In genomic region chr2:173019790-173020189, GRCm38 (mm10) we compare ENCODE assay signal across 8 mouse cellular contexts. TPM values are rescaled to one million over a fixed set of nuclear protein-coding genes. Genes with fewer than 3 reads are reported as not detected.
A peak's percentile ranks its signal among the peaks of the same experiment; 100 is the strongest.
DNase-seq lines count a peak whose midpoint lies in the region; ATAC-seq and TF ChIP-seq lines count a peak whose summit lies in the region.

No protein-coding gene starts in this region.

- TF ChIP-seq CTCF in heart, postnatal 0 days (IDR thresholded peaks at IDR 0.05; ENCODE audit: low read depth), result no peak
- TF ChIP-seq CTCF in stomach, postnatal 0 days (IDR thresholded peaks at IDR 0.05; ENCODE audit: low read depth), result no peak

- peaks cover 43% of the 10 kb centered on the region for H3K4me1 ChIP-seq in forebrain, embryonic 12.5 days
- H3K4me1 ChIP-seq in heart, postnatal 0 days (ENCODE audit: control insufficient read depth, insufficient read depth), result peaks cover 37% of the 10 kb centered on the region
- peaks cover 51% of the 10 kb centered on the region for H3K4me1 ChIP-seq in liver, embryonic 16.5 days (ENCODE audit: control insufficient read depth, low read depth, low read length)
- H3K4me1 ChIP-seq in neural tube, embryonic 12.5 days, result peaks cover 40% of the 10 kb centered on the region
- peaks cover 4% of the 10 kb centered on the region for H3K4me1 ChIP-seq in stomach, postnatal 0 days (replicated peaks; ENCODE audit: control insufficient read depth, insufficient read depth)

- peaks cover 35% of the 10 kb centered on the region for H3K27me3 ChIP-seq in forebrain, embryonic 12.5 days
- no peaks in the 10 kb centered on the region for H3K27me3 ChIP-seq in heart, postnatal 0 days (ENCODE audit: control insufficient read depth, insufficient read depth, low read length)
- no peaks in the 10 kb centered on the region for H3K27me3 ChIP-seq in liver, embryonic 16.5 days (ENCODE audit: control insufficient read depth, insufficient read depth, low read depth, low read length)
- H3K27me3 ChIP-seq in neural tube, embryonic 12.5 days (replicated peaks), result peaks cover 19% of the 10 kb centered on the region
- no peaks in the 10 kb centered on the region for H3K27me3 ChIP-seq in stomach, postnatal 0 days (ENCODE audit: control insufficient read depth, insufficient read depth, low read length)

- peak overlapping the region; percentile 38 for H3K4me3 ChIP-seq in forebrain, embryonic 12.5 days (replicated peaks)
- H3K4me3 ChIP-seq in heart, postnatal 0 days (ENCODE audit: low read depth, low read length), result peak overlapping the region; percentile 39
- H3K4me3 ChIP-seq in liver, embryonic 16.5 days (ENCODE audit: low read depth, low read length), result peak overlapping the region; percentile 60
- H3K4me3 ChIP-seq in neural tube, embryonic 12.5 days, result peak overlapping the region; percentile 36
- peak overlapping the region; percentile 31 for H3K4me3 ChIP-seq in stomach, postnatal 0 days (ENCODE audit: low read depth, low read length)

- TF ChIP-seq EP300 in heart, postnatal 0 days (IDR thresholded peaks at IDR 0.05; ENCODE audit: low read depth), result peak; percentile 90
- TF ChIP-seq EP300 in stomach, postnatal 0 days (optimal IDR thresholded peaks at IDR 0.05), result no peak

- peak overlapping the region; percentile 76 for H3K4me2 ChIP-seq in forebrain, embryonic 12.5 days
- H3K4me2 ChIP-seq in heart, postnatal 0 days (ENCODE audit: low read depth, low read length), result peak overlapping the region; percentile 74
- peak overlapping the region; percentile 90 for H3K4me2 ChIP-seq in liver, embryonic 16.5 days (ENCODE audit: low read depth, low read length)
- peak overlapping the region; percentile 81 for H3K4me2 ChIP-seq in neural tube, embryonic 12.5 days (replicated peaks)
- H3K4me2 ChIP-seq in stomach, postnatal 0 days (replicated peaks; ENCODE audit: low read depth), result peak overlapping the region; percentile 71

- WGBS in forebrain, embryonic 12.5 days, result 0% methylated on average over 29 of the region's 29 CpGs
- WGBS in heart, postnatal 0 days, result under 1% methylated on average over 26 of the region's 29 CpGs
- under 1% methylated on average over 29 of the region's 29 CpGs for WGBS in liver, embryonic 16.5 days (ENCODE audit: insufficient replicate concordance)
- under 1% methylated on average over 29 of the region's 29 CpGs for WGBS in neural tube, embryonic 12.5 days
- 0% methylated on average over 29 of the region's 29 CpGs for WGBS in stomach, postnatal 0 days

- H3K9ac ChIP-seq in forebrain, embryonic 12.5 days, result peak overlapping the region; percentile 36
- 0 out of 2 replicates have a peak overlapping the region, but pooled peaks have one; percentile 28 for H3K9ac ChIP-seq in heart, postnatal 0 days (replicated peaks; ENCODE audit: low read depth, low read length)
- H3K9ac ChIP-seq in liver, embryonic 16.5 days (ENCODE audit: low read depth, low read length), result peak overlapping the region; percentile 59
- H3K9ac ChIP-seq in neural tube, embryonic 12.5 days, result no peak overlapping the region
- H3K9ac ChIP-seq in stomach, postnatal 0 days (ENCODE audit: low read length), result peak overlapping the region; percentile 38

- ATAC-seq in forebrain, embryonic 12.5 days (ENCODE audit: low FRiP score), result peak; percentile 81
- peak; percentile 69 for ATAC-seq in heart, postnatal 0 days (ENCODE audit: insufficient read depth, low read depth)
- ATAC-seq in liver, embryonic 16.5 days (ENCODE audit: low read depth), result peak; percentile 76
- ATAC-seq in neural tube, embryonic 12.5 days (ENCODE audit: low FRiP score, low read depth), result peak; percentile 64
- peak; percentile 80 for ATAC-seq in stomach, postnatal 0 days (ENCODE audit: low FRiP score, low TSS enrichment)

- H3K27ac ChIP-seq in forebrain, embryonic 12.5 days, result no peak overlapping the region
- peak overlapping the region; percentile 83 for H3K27ac ChIP-seq in heart, postnatal 0 days (ENCODE audit: low read depth)
- peak overlapping the region; percentile 32 for H3K27ac ChIP-seq in liver, embryonic 16.5 days (ENCODE audit: low read length)
- no peak overlapping the region for H3K27ac ChIP-seq in neural tube, embryonic 12.5 days
- no peak overlapping the region for H3K27ac ChIP-seq in stomach, postnatal 0 days (replicated peaks)

- H3K9me3 ChIP-seq in forebrain, embryonic 12.5 days, result no peaks in the 10 kb centered on the region
- H3K9me3 ChIP-seq in heart, postnatal 0 days (replicated peaks; ENCODE audit: control insufficient read depth, low read length), result no peaks in the 10 kb centered on the region
- H3K9me3 ChIP-seq in liver, embryonic 16.5 days (replicated peaks; ENCODE audit: control insufficient read depth, low read length), result no peaks in the 10 kb centered on the region
- no peaks in the 10 kb centered on the region for H3K9me3 ChIP-seq in neural tube, embryonic 12.5 days
- H3K9me3 ChIP-seq in stomach, postnatal 0 days (ENCODE audit: control insufficient read depth, low read length), result no peaks in the 10 kb centered on the region

- H3K36me3 ChIP-seq in forebrain, embryonic 12.5 days (replicated peaks), result peaks cover 29% of the 10 kb centered on the region
- peaks cover 9% of the 10 kb centered on the region for H3K36me3 ChIP-seq in heart, postnatal 0 days (replicated peaks; ENCODE audit: control insufficient read depth, insufficient read depth, low read length)
- H3K36me3 ChIP-seq in liver, embryonic 16.5 days (ENCODE audit: control insufficient read depth, insufficient read depth), result peaks cover 31% of the 10 kb centered on the region
- peaks cover 15% of the 10 kb centered on the region for H3K36me3 ChIP-seq in neural tube, embryonic 12.5 days
- H3K36me3 ChIP-seq in stomach, postnatal 0 days (ENCODE audit: control insufficient read depth, insufficient read depth, low read length), result peaks cover 3% of the 10 kb centered on the region; the same call in 1 of the 2 replicates

- peak; percentile 93 for DNase-seq in CD4-positive helper T cell, adult 2 months (ENCODE audit: low read depth, low spot score)
- DNase-seq in c-Kit-positive CD71-positive TER-119-negative erythroid progenitor cells, embryonic 14.5 days (ENCODE audit: low read depth), result peak; percentile 82
- DNase-seq in heart, postnatal 0 days (ENCODE audit: low spot score), result peak; percentile 86
- peak; percentile 93 to 95 for DNase-seq in kidney, postnatal 4 days
- DNase-seq in stomach, postnatal 0 days (ENCODE audit: low spot score), result peak; percentile 93

RNA-seq across cellular contexts. Expression of gene Rbm38, which starts 0.5 kb away (rescaled TPM):
- 65.0 and 67.6 TPM in 2 replicates for polyA plus RNA-seq in forebrain, embryonic 12.5 days (2016; fragmentation: Nextera tagmentation; extraction: Ambion mirVana)
- 85.0 and 119 TPM in 2 replicates for total RNA-seq in heart, postnatal 0 days (2014; rRNA removed; ENCODE audit: low replicate concordance)
- 122 and 135 TPM in 2 replicates for polyA plus RNA-seq in heart, postnatal 0 days (2015; fragmentation: Nextera tagmentation; extraction: Ambion mirVana)
- polyA plus RNA-seq in liver, embryonic 16.5 days (2015; fragmentation: Nextera tagmentation; extraction: Ambion mirVana), result 279 and 350 TPM in 2 replicates
- polyA plus RNA-seq in neural tube, embryonic 12.5 days (2016; fragmentation: Nextera tagmentation; extraction: Ambion mirVana), result 48.2 and 52.0 TPM in 2 replicates
- 24.9 and 25.4 TPM in 2 replicates for polyA plus RNA-seq in stomach, postnatal 0 days (2015; fragmentation: Nextera tagmentation; extraction: Ambion mirVana)

RNA-seq across cellular contexts. Expression of gene Rae1, which starts 19.9 kb away (rescaled TPM):
- 122 and 132 TPM in 2 replicates for polyA plus RNA-seq in forebrain, embryonic 12.5 days (2016; fragmentation: Nextera tagmentation; extraction: Ambion mirVana)
- total RNA-seq in heart, postnatal 0 days (2014; rRNA removed; ENCODE audit: low replicate concordance), result 80.2 and 83.4 TPM in 2 replicates
- 70.5 and 76.7 TPM in 2 replicates for polyA plus RNA-seq in heart, postnatal 0 days (2015; fragmentation: Nextera tagmentation; extraction: Ambion mirVana)
- polyA plus RNA-seq in liver, embryonic 16.5 days (2015; fragmentation: Nextera tagmentation; extraction: Ambion mirVana), result 55.2 and 56.6 TPM in 2 replicates
- 120 and 123 TPM in 2 replicates for polyA plus RNA-seq in neural tube, embryonic 12.5 days (2016; fragmentation: Nextera tagmentation; extraction: Ambion mirVana)
- 66.8 and 68.7 TPM in 2 replicates for polyA plus RNA-seq in stomach, postnatal 0 days (2015; fragmentation: Nextera tagmentation; extraction: Ambion mirVana)

RNA-seq across cellular contexts. Expression of gene Spo11, which starts 42.3 kb away (rescaled TPM):
- polyA plus RNA-seq in forebrain, embryonic 12.5 days (2016; fragmentation: Nextera tagmentation; extraction: Ambion mirVana), result 0.27 and 1.0 TPM in 2 replicates
- 19.1 TPM in 1 of 2 replicates, not detected in the other for total RNA-seq in heart, postnatal 0 days (2014; rRNA removed; ENCODE audit: low replicate concordance)
- 0.18 TPM in 1 of 2 replicates, not detected in the other for polyA plus RNA-seq in heart, postnatal 0 days (2015; fragmentation: Nextera tagmentation; extraction: Ambion mirVana)
- not detected in 2 replicates for polyA plus RNA-seq in liver, embryonic 16.5 days (2015; fragmentation: Nextera tagmentation; extraction: Ambion mirVana)
- polyA plus RNA-seq in neural tube, embryonic 12.5 days (2016; fragmentation: Nextera tagmentation; extraction: Ambion mirVana), result 0.22 and 0.27 TPM in 2 replicates
- polyA plus RNA-seq in stomach, postnatal 0 days (2015; fragmentation: Nextera tagmentation; extraction: Ambion mirVana), result 0.02 TPM in 2 replicates

Comparison
In these comparisons a context has a peak if more than half of its experiments do, and no peak if none do; other contexts are left out.
1. H3K27ac ChIP-seq: peak in heart, postnatal 0 days (single experiment) and liver, embryonic 16.5 days (single experiment); none in forebrain, embryonic 12.5 days (single experiment), neural tube, embryonic 12.5 days (single experiment) and stomach, postnatal 0 days (single experiment).
2. Peak in every context shown above with its lines, with median percentiles within 50 percentile points of each other: DNase-seq, ATAC-seq, H3K4me2 ChIP-seq and H3K4me3 ChIP-seq.